Mouse (Mus musculus) cerebellum, adult 18-20 months (tissue): ENCODE measurements at regions not wholly inside any gene's neighbourhood (a gene's known extent, or its start where the extent isn't known, plus 50 kb on each side); places are given as distances from the start of the nearest gene placed in this dataset.
"Not testable (repeated sequence)": the region's sequence is repeated elsewhere in the genome, so short reads cannot be mapped to it uniquely, and the experiment has no call there.

Experiments used
- DNase-seq, 2 experiments: peaks; one replicate each; pipeline ENCODE4 v3.0.0; 2021

- DNase-seq, result no peak
Measured at GRCm38 (mm10) chr10:46629876-46630275, 1052.2 kb downstream of the Hace1 start.

GRCm38 (mm10) chr10:46663041-46663440 is 1085.4 kb downstream of the Hace1 start:
- no peak for DNase-seq

GRCm38 (mm10) chr10:46689823-46690372 is 1112.3 kb downstream of the Hace1 start:
- DNase-seq, result not testable (repeated sequence)

- no peak for DNase-seq
Measured at GRCm38 (mm10) chr10:46692661-46693060, 1115.0 kb downstream of the Hace1 start.

GRCm38 (mm10) chr10:46697363-46698246 is 1120.0 kb downstream of the Hace1 start:
- peak; percentile 15 to 16 for DNase-seq

- peak; percentile 3 to 4 for DNase-seq
Measured at GRCm38 (mm10) chr10:46701221-46701620, 1123.6 kb downstream of the Hace1 start.

- DNase-seq, result not testable (repeated sequence)
Measured at GRCm38 (mm10) chr10:46708022-46708421, 1130.4 kb downstream of the Hace1 start.

- DNase-seq, result no peak
Measured at GRCm38 (mm10) chr10:46712690-46713089, 1135.1 kb downstream of the Hace1 start.

GRCm38 (mm10) chr10:46718349-46719087 is 1140.9 kb downstream of the Hace1 start:
- DNase-seq, result no peak

GRCm38 (mm10) chr10:46719088-46719469 is 1141.5 kb downstream of the Hace1 start:
- DNase-seq, result no peak

- no peak for DNase-seq
Measured at GRCm38 (mm10) chr10:46723666-46724065, 1146.0 kb downstream of the Hace1 start.

GRCm38 (mm10) chr10:46730601-46731000 is 1153.0 kb downstream of the Hace1 start:
- DNase-seq, result no peak

- DNase-seq, result no peak
Measured at GRCm38 (mm10) chr10:46733760-46734265, 1156.2 kb downstream of the Hace1 start.

- DNase-seq, result no peak
Measured at GRCm38 (mm10) chr10:46741098-46741497, 1163.5 kb downstream of the Hace1 start.

- DNase-seq, result no peak
Measured at GRCm38 (mm10) chr10:46742131-46742530, 1164.5 kb downstream of the Hace1 start.

GRCm38 (mm10) chr10:46760923-46761322 is 1183.3 kb downstream of the Hace1 start:
- DNase-seq, result no peak

GRCm38 (mm10) chr10:46778729-46779128 is 1201.1 kb downstream of the Hace1 start:
- DNase-seq, result no peak

GRCm38 (mm10) chr10:46785723-46786122 is 1208.1 kb downstream of the Hace1 start:
- not testable (repeated sequence) for DNase-seq

GRCm38 (mm10) chr10:46814271-46814670 is 1236.6 kb downstream of the Hace1 start:
- DNase-seq, result no peak

GRCm38 (mm10) chr10:46819133-46819532 is 1241.5 kb downstream of the Hace1 start:
- DNase-seq, result no peak

- DNase-seq, result no peak
Measured at GRCm38 (mm10) chr10:46819965-46820364, 1242.3 kb downstream of the Hace1 start.

GRCm38 (mm10) chr10:46823837-46824236 is 1246.2 kb downstream of the Hace1 start:
- DNase-seq, result no peak

- DNase-seq, result no peak
Measured at GRCm38 (mm10) chr10:46826012-46826411, 1248.4 kb downstream of the Hace1 start.
